Mouse (Mus musculus) heart, embryonic 14.5 days (tissue): ENCODE results near the gene Fam78a. TPM values are rescaled to one million over a fixed set of nuclear protein-coding genes. Genes with fewer than 3 reads are reported as not detected.
A peak's percentile ranks its signal among the peaks of the same experiment; 100 is the strongest.

Source experiments
- ATAC-seq: fragments of 200-750 bp; cut with Nextera tagmentation; 2 replicates; pipeline ENCODE4 v1.8.0; 2017; ENCODE audit warnings: low read depth, moderate TSS enrichment; ENCODE audit not compliant: insufficient number of reproducible peaks, insufficient read depth, low FRiP score
- H3K27ac ChIP-seq, 2 experiments: fragments of 200-500 bp in 1 of 2; fragments of 300-500 bp in 1 of 2; sonication (generic) in 1 of 2; replicated peaks in 1 of 2; 2 replicates each; pipeline ENCODE4 v1.5.1; 2012 to 2014; ENCODE audit warnings: low read depth in 2 of 2, low read length in 2 of 2, control low read depth in 1 of 2, mild to moderate bottlenecking in 1 of 2, mixed read lengths in 1 of 2; ENCODE audit not compliant: control insufficient read depth in 1 of 2, insufficient read depth in 1 of 2
- H3K27me3 ChIP-seq: fragments of 300-500 bp; sonication (generic); 2 replicates; pipeline ENCODE4 v1.6.1; 2014; ENCODE audit warnings: mild to moderate bottlenecking, low read length, control low read depth; ENCODE audit not compliant: control insufficient read depth, insufficient read depth
- H3K36me3 ChIP-seq: fragments of 300-500 bp; sonication (generic); 2 replicates; pipeline ENCODE4 v1.6.1; 2014; ENCODE audit warnings: mild to moderate bottlenecking, control low read depth, low read length, mixed read lengths; ENCODE audit not compliant: control insufficient read depth, insufficient read depth
- H3K4me1 ChIP-seq, 2 experiments: fragments of 200-500 bp in 1 of 2; fragments of 300-500 bp in 1 of 2; sonication (generic) in 1 of 2; 2 replicates each; pipeline ENCODE4 v1.6.1; 2012 to 2014; ENCODE audit warnings: low read length in 2 of 2, control low read depth in 1 of 2, mixed read lengths in 1 of 2; ENCODE audit not compliant: control insufficient read depth in 2 of 2, insufficient read depth in 2 of 2
- H3K4me2 ChIP-seq: fragments of 300-500 bp; sonication (generic); 2 replicates; pipeline ENCODE4 v1.6.1; 2014; ENCODE audit warnings: mild to moderate bottlenecking, low read length
- H3K4me3 ChIP-seq, 2 experiments: fragments of 200-500 bp in 1 of 2; fragments of 300-500 bp in 1 of 2; sonication (generic) in 1 of 2; 2 replicates each; pipeline ENCODE4 v1.5.1; 2012 to 2014; ENCODE audit warnings: low read length in 2 of 2, mild to moderate bottlenecking in 2 of 2, control low read depth in 1 of 2, low read depth in 1 of 2, moderate library complexity in 1 of 2; ENCODE audit not compliant: control insufficient read depth in 1 of 2, insufficient read depth in 1 of 2
- H3K9ac ChIP-seq: fragments of 300-500 bp; sonication (generic); 2 replicates; pipeline ENCODE4 v1.6.1; 2014; ENCODE audit warnings: mild to moderate bottlenecking, low read length
- H3K9me3 ChIP-seq: fragments of 300-500 bp; sonication (generic); 2 replicates; pipeline ENCODE4 v1.6.1; 2016; ENCODE audit warnings: low read length, control low read depth; ENCODE audit not compliant: control insufficient read depth
- WGBS: fragments of 180-500 bp; shearing (Covaris S2); extraction: QIAGEN DNeasy Blood & Tissue Kit; methylation state at CpG from one replicate; pipeline ENCODE4 v1.1.7; 2014; 5-methylcytosine and 5-hydroxymethylcytosine counted together
- polyA plus RNA-seq: library from polyadenylated mRNA; unstranded; fragments of >200 nt; fragmentation: Nextera tagmentation; extraction: Ambion mirVana; gene quantifications from 2 replicates; pipeline ENCODE4 v1.2.1, GENCODE M21; 2014

Fam78a gene
- polyA plus RNA-seq, 1 experiment from 2014 or later = 33.7 TPM

GRCm38 (mm10) chr2:32111268-32111667, 26.6 kb upstream of the Fam78a start:
- no peak overlapping the region for H3K9ac ChIP-seq
- no peaks in the 10 kb centered on the region for H3K27me3 ChIP-seq
- H3K27ac ChIP-seq = no peak overlapping the region
- H3K36me3 ChIP-seq = peaks cover 19% of the 10 kb centered on the region
- 100% methylated on average over 1 of the region's 1 CpGs for WGBS
- peaks cover 2 to 5% of the 10 kb centered on the region in 2 experiments; a peak in 3 of 4 replicates for H3K4me1 ChIP-seq
- H3K9me3 ChIP-seq = no peaks in the 10 kb centered on the region
- no peak overlapping the region for H3K4me2 ChIP-seq
- H3K4me3 ChIP-seq = no peak overlapping the region
- no peak for ATAC-seq

GRCm38 (mm10) chr2:32105930-32106329, 21.3 kb upstream of the Fam78a start:
- Histone ChIP-seq H3K27ac (peak overlapping the region; percentile 91 to 93), H3K9me3 (0 out of 2 replicates have a peak, but pooled peaks cover under 1% of the 10 kb centered on the region), H3K36me3 (peaks cover 20% of the 10 kb centered on the region), H3K4me3 (no peak overlapping the region), H3K9ac (peak overlapping the region; percentile 51), H3K4me2 (no peak overlapping the region), H3K4me1 (peaks cover 21 to 31% of the 10 kb centered on the region in 2 experiments), H3K27me3 (no peaks in the 10 kb centered on the region)
- ATAC-seq = no peak
- 81% methylated on average over 7 of the region's 7 CpGs for WGBS

DNA sequence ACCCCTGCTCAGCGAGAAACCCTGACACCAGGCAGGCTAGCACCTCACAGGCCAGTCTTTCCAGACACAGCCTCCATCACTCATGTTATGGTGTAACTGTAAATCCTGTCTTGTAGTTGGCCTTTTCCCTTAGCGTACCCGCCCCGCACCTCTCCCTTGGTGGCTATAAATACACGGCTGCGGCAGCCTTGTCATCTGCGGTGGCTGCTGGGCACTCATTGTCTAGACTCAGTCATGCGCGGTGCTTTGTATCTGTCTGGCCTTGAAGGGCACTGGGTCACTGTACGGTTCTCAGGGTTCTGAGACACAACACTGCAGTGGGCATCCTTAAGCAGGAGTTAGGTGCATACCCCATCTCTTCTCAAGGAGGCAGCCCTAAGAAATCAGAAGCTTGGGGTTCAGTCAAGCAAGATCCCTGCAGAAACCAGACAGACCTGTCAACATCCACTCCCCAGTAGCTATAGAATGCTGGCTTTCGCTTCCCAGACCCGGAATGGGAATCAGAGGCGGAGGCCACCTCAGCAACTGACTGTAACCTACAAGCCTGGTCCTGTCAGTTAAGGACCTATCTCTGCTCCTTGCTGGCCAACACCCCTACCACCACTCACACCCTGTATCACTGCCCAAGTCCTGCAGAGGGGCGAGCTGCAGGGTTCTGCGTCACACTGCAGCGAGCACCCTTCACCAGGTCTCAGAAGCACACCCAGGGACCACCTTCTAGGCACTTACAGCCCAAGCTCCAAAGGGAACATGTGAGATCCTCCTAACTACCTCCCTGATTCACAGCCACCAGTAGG, 20.7 kb upstream of the Fam78a start:
- H3K4me1 ChIP-seq = peaks cover 21 to 28% of the 10 kb centered on the region in 2 experiments
- peak overlapping the region; percentile 51 for H3K9ac ChIP-seq
- H3K4me3 ChIP-seq = no peak overlapping the region
- peak; percentile 48; the same call in 1 of the 2 replicates for ATAC-seq
- H3K27ac ChIP-seq = peak overlapping the region; percentile 91 to 93
- WGBS = 31% methylated on average over 16 of the region's 16 CpGs
- H3K4me2 ChIP-seq = peak overlapping the region; percentile 39; the same call in 1 of the 2 replicates
- H3K27me3 ChIP-seq = no peaks in the 10 kb centered on the region
- 0 out of 2 replicates have a peak, but pooled peaks cover 2% of the 10 kb centered on the region for H3K9me3 ChIP-seq
- peaks cover 18% of the 10 kb centered on the region for H3K36me3 ChIP-seq

DNA sequence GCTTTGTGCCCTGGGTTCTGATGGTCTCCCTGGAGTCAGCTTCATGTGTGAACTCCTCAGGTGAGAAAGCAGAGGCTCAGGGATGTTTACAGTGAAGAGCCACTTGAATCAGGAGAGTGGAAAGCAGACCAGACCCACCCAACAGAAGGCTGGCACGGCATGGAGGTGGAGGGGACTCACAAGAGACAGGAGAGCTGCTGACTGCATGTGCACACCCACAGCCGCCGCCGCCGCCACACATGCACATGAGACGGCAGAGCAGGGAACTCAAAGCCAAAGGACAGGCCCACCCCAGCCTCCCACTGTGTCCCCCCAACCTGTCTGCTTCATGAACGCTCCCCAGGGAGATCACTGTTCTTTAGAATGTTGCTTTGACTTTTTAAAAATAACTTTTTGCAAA, 19.5 kb upstream of the Fam78a start:
- 67% methylated on average over 7 of the region's 7 CpGs for WGBS
- Histone ChIP-seq H3K9me3 (0 out of 2 replicates have a peak, but pooled peaks cover 2% of the 10 kb centered on the region), H3K36me3 (peaks cover 9% of the 10 kb centered on the region; the same call in 1 of the 2 replicates), H3K4me1 (peaks cover 21 to 28% of the 10 kb centered on the region in 2 experiments), H3K27me3 (no peaks in the 10 kb centered on the region), H3K4me3 (no peak overlapping the region), H3K9ac (peak overlapping the region; percentile 18; the same call in 1 of the 2 replicates), H3K4me2 (no peak overlapping the region), H3K27ac (peak overlapping the region in 1 of 2 experiments; percentile 93; a peak in 2 of 4 replicates)
- no peak for ATAC-seq

GRCm38 (mm10) chr2:32103557-32103956, 18.9 kb upstream of the Fam78a start:
- Histone ChIP-seq H3K9me3 (0 out of 2 replicates have a peak, but pooled peaks cover 2% of the 10 kb centered on the region), H3K4me3 (no peak overlapping the region), H3K4me2 (no peak overlapping the region), H3K27me3 (no peaks in the 10 kb centered on the region), H3K36me3 (peaks cover 8% of the 10 kb centered on the region; the same call in 1 of the 2 replicates), H3K9ac (no peak overlapping the region), H3K4me1 (peaks cover 21 to 28% of the 10 kb centered on the region in 2 experiments), H3K27ac (peak overlapping the region in 1 of 2 experiments; percentile 93; a peak in 2 of 4 replicates)
- WGBS = 70% methylated on average over 7 of the region's 7 CpGs
- no peak for ATAC-seq

- Histone ChIP-seq H3K4me2 (no peak overlapping the region), H3K4me3 (no peak overlapping the region), H3K9me3 (0 out of 2 replicates have a peak, but pooled peaks cover 2% of the 10 kb centered on the region), H3K27ac (no peak overlapping the region), H3K9ac (no peak overlapping the region), H3K4me1 (peaks cover 21 to 28% of the 10 kb centered on the region in 2 experiments), H3K27me3 (no peaks in the 10 kb centered on the region), H3K36me3 (peaks cover 3% of the 10 kb centered on the region; the same call in 1 of the 2 replicates)
- WGBS = 67% methylated on average over 5 of the region's 5 CpGs
- no peak for ATAC-seq
These were observed 18.3 kb upstream of the Fam78a start for GRCm38 (mm10) chr2:32102944-32103343.

- H3K27ac ChIP-seq = peak overlapping the region in 1 of 2 experiments; percentile 62; a peak in 2 of 4 replicates
- 74% methylated on average over 10 of the region's 10 CpGs for WGBS
- H3K9me3 ChIP-seq = 0 out of 2 replicates have a peak, but pooled peaks cover 2% of the 10 kb centered on the region
- ATAC-seq = no peak
- H3K27me3 ChIP-seq = no peaks in the 10 kb centered on the region
- peak overlapping the region; percentile 45 to 52 for H3K4me3 ChIP-seq
- H3K4me1 ChIP-seq = peaks cover 7 to 17% of the 10 kb centered on the region in 2 experiments
- peak overlapping the region; percentile 77 for H3K9ac ChIP-seq
- H3K4me2 ChIP-seq = peak overlapping the region; percentile 72
- peaks cover 3% of the 10 kb centered on the region; the same call in 1 of the 2 replicates for H3K36me3 ChIP-seq
These were observed 11.4 kb upstream of the Fam78a start for GRCm38 (mm10) chr2:32096122-32096420.
